10 mouse cellular contexts compared by ENCODE assay signal in genomic region chr12:52010630-52010961, GRCm38 (mm10). TPM values are rescaled to one million over a fixed set of nuclear protein-coding genes. Genes with fewer than 3 reads are reported as not detected.
DNase-seq lines count a peak whose midpoint lies in the region; ATAC-seq and TF ChIP-seq lines count a peak whose summit lies in the region.
"Had no signal": no experiment of that assay in that cellular context is flagged by ENCODE, and none has a peak within 500 bp of the region (broad histone marks: within the 10 kb centered on the region; RNA-seq: fewer than 3 reads in every experiment).

No protein-coding gene starts in this region.

- H3K4me1 ChIP-seq in liver, adult 2 months (ENCODE audit: control insufficient read depth, insufficient read depth, low read length), result no peaks in the 10 kb centered on the region; the same call in 1 of the 2 replicates
- H3K4me1 ChIP-seq in neural tube, embryonic 14.5 days (ENCODE audit: control insufficient read depth, insufficient read depth, low read length), result no peaks in the 10 kb centered on the region

- peak overlapping the region; percentile 29; the same call in 1 of the 2 replicates for H3K4me2 ChIP-seq in neural tube, embryonic 14.5 days (ENCODE audit: low read depth, low read length)
- H3K4me2 ChIP-seq: embryonic facial prominence, embryonic 15.5 days; limb, embryonic 13.5 days had no signal

- WGBS in liver, adult 2 months, result 70% methylated on average over 2 of the region's 2 CpGs
- 57% methylated on average over 2 of the region's 2 CpGs for WGBS in neural tube, embryonic 14.5 days

- ATAC-seq in neural tube, embryonic 14.5 days (ENCODE audit: low read depth), result no peak

- peaks cover 3% of the 10 kb centered on the region; the same call in 1 of the 2 replicates for H3K79me2 ChIP-seq in liver, adult 2 months (ENCODE audit: control insufficient read depth, insufficient read depth, low read length)

- no peaks in the 10 kb centered on the region for H3K36me3 ChIP-seq in liver, adult 2 months (ENCODE audit: control insufficient read depth, insufficient read depth, low read length)
- H3K36me3 ChIP-seq in neural tube, embryonic 14.5 days (ENCODE audit: control insufficient read depth, insufficient read depth, low read length), result no peaks in the 10 kb centered on the region
- H3K36me3 ChIP-seq: embryonic facial prominence, embryonic 15.5 days; limb, embryonic 13.5 days had no signal

- intact Hi-C loops in left cerebral cortex, postnatal 4 days (cut with DNase I), result loop anchor here (5.0 to 10.0 kb wide), 2 partner anchors 592 to 624 kb away; no protein-coding TSS in a partner anchor

- TF ChIP-seq CTCF in liver, adult 2 months (IDR thresholded peaks at IDR 0.05; ENCODE audit: low read depth, low read length), result no peak
- no peak for TF ChIP-seq CTCF in brain, embryonic 14.5 days (IDR thresholded peaks at IDR 0.05; ENCODE audit: borderline replicate concordance, extremely low read depth, insufficient read depth, insufficient read length)

- H3K27ac ChIP-seq in liver, adult 2 months (replicated peaks; ENCODE audit: insufficient read depth, low read depth, low read length), result no peak overlapping the region
- H3K27ac ChIP-seq in neural tube, embryonic 14.5 days (ENCODE audit: low read depth, low read length), result peak overlapping the region; percentile 29; the same call in 1 of the 2 replicates
- H3K27ac ChIP-seq: embryonic facial prominence, embryonic 15.5 days; limb, embryonic 13.5 days had no signal

- TF ChIP-seq POLR2A in liver, adult 2 months (IDR thresholded peaks at IDR 0.05; ENCODE audit: extremely low read depth, insufficient read depth, low read length), result no peak
- TF ChIP-seq POLR2A in brain, embryonic 14.5 days (IDR thresholded peaks at IDR 0.05; ENCODE audit: borderline replicate concordance, extremely low read depth, insufficient read depth, insufficient read length, poor library complexity, severe bottlenecking), result no peak

- DNase-seq in liver, adult 2 months (ENCODE audit: extremely low read depth, low read depth, low spot score), result peak; percentile 30
- DNase-seq in liver, result no peak
- DNase-seq in brain, embryonic 14.5 days (ENCODE audit: low read depth), result peak; percentile 84
- DNase-seq in forelimb bud, embryonic 11.5 days (ENCODE audit: low read depth, low spot score), result peak; percentile 49
- DNase-seq in urinary bladder, postnatal 4 days (ENCODE audit: low spot score in 2 of 2), result no peak
- DNase-seq in B cell, adult 2 months, result no peak
- no peak for DNase-seq in left cerebral cortex, postnatal 4 days

- no peak overlapping the region for H3K4me3 ChIP-seq in liver, adult 2 months (ENCODE audit: insufficient read depth, low read depth, low read length)
- H3K4me3 ChIP-seq in neural tube, embryonic 14.5 days (ENCODE audit: low read depth, low read length), result peak overlapping the region; percentile 22; the same call in 1 of the 2 replicates
- H3K4me3 ChIP-seq: embryonic facial prominence, embryonic 15.5 days; limb, embryonic 13.5 days had no signal

- no peak overlapping the region for H3K9ac ChIP-seq in liver, adult 2 months (ENCODE audit: low read depth, low read length)
- H3K9ac ChIP-seq in neural tube, embryonic 14.5 days (replicated peaks; ENCODE audit: low read depth, low read length), result no peak overlapping the region
- H3K9ac ChIP-seq: embryonic facial prominence, embryonic 15.5 days; limb, embryonic 13.5 days had no signal

- no peaks in the 10 kb centered on the region for H3K9me3 ChIP-seq in neural tube, embryonic 14.5 days (ENCODE audit: control insufficient read depth, low read length)
- H3K9me3 ChIP-seq: embryonic facial prominence, embryonic 15.5 days; limb, embryonic 13.5 days had no signal

- H3K27me3 ChIP-seq in liver, adult 2 months (ENCODE audit: control insufficient read depth, insufficient read depth, low read length), result no peaks in the 10 kb centered on the region
- H3K27me3 ChIP-seq in neural tube, embryonic 14.5 days (ENCODE audit: control insufficient read depth, insufficient read depth, low read length), result no peaks in the 10 kb centered on the region
- H3K27me3 ChIP-seq: embryonic facial prominence, embryonic 15.5 days; limb, embryonic 13.5 days had no signal

RNA-seq across cellular contexts. Expression of gene Dtd2, which starts 4.3 kb away (rescaled TPM):
- total RNA-seq in liver, adult 2 months (2014; rRNA removed), result 13.6 and 14.8 TPM in 2 replicates
- 10.8 and 12.6 TPM in 2 replicates for polyA plus RNA-seq in liver, adult 2 months (2012; rRNA removed)
- polyA plus RNA-seq in brain, embryonic 14.5 days (2012; rRNA removed), result 10.3 and 13.5 TPM in 2 replicates
- polyA plus RNA-seq in neural tube, embryonic 14.5 days (2014; fragmentation: Nextera tagmentation; extraction: Ambion mirVana), result 20.1 and 23.2 TPM in 2 replicates
- total RNA-seq in left cerebral cortex, postnatal 4 days (2021), result 10 to 100 TPM in 1 of 2 experiments, 1 to 10 TPM in 1; 8.0 to 10.1 TPM

RNA-seq across cellular contexts. Expression of gene Gpr33, which starts 17.3 kb away (rescaled TPM):
- total RNA-seq in liver, adult 2 months (2014; rRNA removed), result not detected in 2 replicates
- polyA plus RNA-seq in liver, adult 2 months (2012; rRNA removed), result not detected in 2 replicates
- polyA plus RNA-seq in brain, embryonic 14.5 days (2012; rRNA removed), result not detected in 2 replicates
- not detected in 2 replicates for polyA plus RNA-seq in neural tube, embryonic 14.5 days (2014; fragmentation: Nextera tagmentation; extraction: Ambion mirVana)
- total RNA-seq in left cerebral cortex, postnatal 4 days (2021), result not detected
- polyA plus RNA-seq: embryonic facial prominence, embryonic 15.5 days; limb, embryonic 13.5 days had no signal

RNA-seq across cellular contexts. Expression of gene Heatr5a, which starts 39.5 kb away (rescaled TPM):
- total RNA-seq in liver, adult 2 months (2014; rRNA removed), result 8.1 and 10.3 TPM in 2 replicates
- 9.1 and 9.6 TPM in 2 replicates for polyA plus RNA-seq in liver, adult 2 months (2012; rRNA removed)
- polyA plus RNA-seq in brain, embryonic 14.5 days (2012; rRNA removed), result 14.9 and 18.6 TPM in 2 replicates
- polyA plus RNA-seq in neural tube, embryonic 14.5 days (2014; fragmentation: Nextera tagmentation; extraction: Ambion mirVana), result 9.1 and 10.7 TPM in 2 replicates
- total RNA-seq in left cerebral cortex, postnatal 4 days (2021), result 10 to 100 TPM; 16.9 to 20.1 TPM

Comparison
In these comparisons a context has a peak if more than half of its experiments do, and no peak if none do; other contexts are left out.
1. DNase-seq: peak in liver, adult 2 months (single experiment), brain, embryonic 14.5 days (single experiment) and forelimb bud, embryonic 11.5 days (single experiment); none in liver (single experiment), urinary bladder, postnatal 4 days (0 of 2), B cell, adult 2 months (0 of 2) and left cerebral cortex, postnatal 4 days (single experiment).